Mouse (Mus musculus) hindbrain, embryonic 12.5 days (tissue): ENCODE measurements around the gene Cybc1. TPM values are rescaled to one million over a fixed set of nuclear protein-coding genes. Genes with fewer than 3 reads are reported as not detected.

Experiments used
- polyA plus RNA-seq: library from polyadenylated mRNA; unstranded; fragments of >200 nt; fragmentation: Nextera tagmentation; extraction: Ambion mirVana; gene quantifications from 2 replicates; pipeline ENCODE4 v1.2.1, GENCODE M21; 2016

Gene Cybc1
- polyA plus RNA-seq, 1 experiment from 2014 or later = 40.8 TPM

Other genes starting within 250 kb of the Cybc1 start
- 171 TPM in 2 replicates for gene Csnk1d, start 238.0 kb downstream of the Cybc1 start, polyA plus RNA-seq
- gene Cd7, start 189.9 kb downstream of the Cybc1 start, polyA plus RNA-seq = not detected in 2 replicates
- gene Sectm1b, start 165.8 kb downstream of the Cybc1 start, polyA plus RNA-seq = not detected in 2 replicates
- not detected in 2 replicates for gene Sectm1a, start 148.1 kb downstream of the Cybc1 start, polyA plus RNA-seq
- gene Tex19.2, start 110.6 kb downstream of the Cybc1 start, polyA plus RNA-seq = not detected in 2 replicates
- gene Tex19.1, start 83.2 kb downstream of the Cybc1 start, polyA plus RNA-seq = not detected in 2 replicates
- 0.32 and 0.35 TPM in 2 replicates for gene Uts2r, start 69.1 kb downstream of the Cybc1 start, polyA plus RNA-seq
- gene Hexdc, start 24.9 kb downstream of the Cybc1 start, polyA plus RNA-seq = 9.6 and 11.7 TPM in 2 replicates
- 17.7 and 19.2 TPM in 2 replicates for gene Ogfod3, start 24.6 kb downstream of the Cybc1 start, polyA plus RNA-seq
- gene Narf, start 7.9 kb upstream of the Cybc1 start, polyA plus RNA-seq = 86.0 and 87.3 TPM in 2 replicates
- 10.7 and 11.1 TPM in 2 replicates for gene Foxk2, start 30.7 kb upstream of the Cybc1 start, polyA plus RNA-seq
- gene Wdr45b, start 125.1 kb upstream of the Cybc1 start, polyA plus RNA-seq = 82.3 and 88.7 TPM in 2 replicates
- gene Rab40b, start 158.9 kb upstream of the Cybc1 start, polyA plus RNA-seq = 6.7 and 7.2 TPM in 2 replicates
- 8.5 and 10.9 TPM in 2 replicates for gene Fn3krp, start 192.1 kb upstream of the Cybc1 start, polyA plus RNA-seq
- gene Fn3k, start 205.6 kb upstream of the Cybc1 start, polyA plus RNA-seq = 1.9 and 2.8 TPM in 2 replicates
- 60.0 and 61.6 TPM in 2 replicates for gene Tbcd, start 222.6 kb upstream of the Cybc1 start, polyA plus RNA-seq